Mouse (Mus musculus) neutrophil, adult 5-6 weeks (primary cell): ENCODE measurements around the gene Treml2. TPM values are rescaled to one million over a fixed set of nuclear protein-coding genes. Genes with fewer than 3 reads are reported as not detected.
A peak's percentile ranks its signal among the peaks of the same experiment; 100 is the strongest.

Experiments used
- ATAC-seq: fragments of 151-379, 151-347 bp; 2 replicates; pipeline ENCODE4 v1.8.0; 2017; ENCODE audit warnings: mild to moderate bottlenecking, moderate TSS enrichment; ENCODE audit not compliant: insufficient number of reproducible peaks, poor library complexity, low FRiP score, severe bottlenecking; ENCODE audit errors: extremely low read depth
- total RNA-seq: library from RNA; stranded (forward); fragments of 200-1000 nt; gene quantifications from 2 replicates; pipeline ENCODE4 v1.2.3, GENCODE M21; 2017

Gene Treml2
- 145 and 151 TPM in 2 replicates for total RNA-seq

GRCm38 (mm10) chr17:48299203-48299602 lies at the start of gene Treml2:
Treml2 (plus strand) TSS chr17:48299498.
- peak; percentile 26; the same call in 1 of the 2 replicates for ATAC-seq

GRCm38 (mm10) chr17:48249501-48249900 lies 49.8 kb upstream of the Treml2 start:
- ATAC-seq, result no peak

GRCm38 (mm10) chr17:48250631-48251030 lies 48.7 kb upstream of the Treml2 start:
- no peak for ATAC-seq

- no peak for ATAC-seq
These were observed 42.7 kb upstream of the Treml2 start for GRCm38 (mm10) chr17:48256575-48256974.

GRCm38 (mm10) chr17:48261868-48262267 lies 37.4 kb upstream of the Treml2 start:
- no peak for ATAC-seq

- peak; percentile 47 for ATAC-seq
These were observed 35.4 kb upstream of the Treml2 start, which contains the start of gene Treml4 for GRCm38 (mm10) chr17:48263741-48264362. Treml4 (plus strand) TSS chr17:48264295.

- ATAC-seq, result no peak
These were observed 34.6 kb upstream of the Treml2 start for GRCm38 (mm10) chr17:48264662-48265061.

GRCm38 (mm10) chr17:48266138-48266537 lies 33.2 kb upstream of the Treml2 start:
- no peak for ATAC-seq

- no peak for ATAC-seq
These were observed 32.5 kb upstream of the Treml2 start for GRCm38 (mm10) chr17:48266610-48267304.

- no peak for ATAC-seq
These were observed 31.7 kb upstream of the Treml2 start for GRCm38 (mm10) chr17:48267591-48267990.

- no peak for ATAC-seq
These were observed 31.0 kb upstream of the Treml2 start for GRCm38 (mm10) chr17:48268276-48268675.

- no peak for ATAC-seq
These were observed 29.5 kb upstream of the Treml2 start for GRCm38 (mm10) chr17:48269833-48270232.

- ATAC-seq, result no peak
These were observed 27.1 kb upstream of the Treml2 start for GRCm38 (mm10) chr17:48272158-48272557.

- no peak for ATAC-seq
These were observed 26.7 kb upstream of the Treml2 start for GRCm38 (mm10) chr17:48272598-48272997.

- no peak for ATAC-seq
These were observed 25.2 kb upstream of the Treml2 start for GRCm38 (mm10) chr17:48274098-48274497.

- ATAC-seq, result peak; percentile 83
These were observed 24.4 kb upstream of the Treml2 start for GRCm38 (mm10) chr17:48274885-48275284.

GRCm38 (mm10) chr17:48275736-48276135 lies 23.6 kb upstream of the Treml2 start:
- ATAC-seq, result no peak

- ATAC-seq, result 0 out of 2 replicates have a peak, but pooled peaks have one; percentile 32
These were observed 20.9 kb upstream of the Treml2 start for GRCm38 (mm10) chr17:48278381-48278780.

- ATAC-seq, result no peak
These were observed 20.3 kb upstream of the Treml2 start for GRCm38 (mm10) chr17:48279002-48279401.

GRCm38 (mm10) chr17:48280943-48281738 lies 18.2 kb upstream of the Treml2 start:
- ATAC-seq, result no peak
